Mouse (Mus musculus) liver, postnatal 0 days (tissue): ENCODE results near the gene Nfxl1.
"Not testable (repeated sequence)": the region's sequence is repeated elsewhere in the genome, so short reads cannot be mapped to it uniquely, and the experiment has no call there.

Experiments used
- CTCF ChIP-seq: sonication (generic); IDR thresholded peaks from 2 replicates; pipeline ENCODE4 v1.5.1; 2016; ENCODE audit warnings: antibody characterized with exemption, low read depth
- EP300 ChIP-seq: IDR thresholded peaks from 2 replicates; pipeline ENCODE4 v1.6.1; 2016; ENCODE audit warnings: antibody characterized with exemption, low read depth, mild to moderate bottlenecking

- not testable (repeated sequence) for TF ChIP-seq CTCF, EP300
Observed at GRCm38 (mm10) chr5:72579599-72579998, 20.1 kb upstream of the Nfxl1 start.
